Mouse (Mus musculus) myocyte (in vitro differentiated cells): ENCODE measurements around the gene Hist1h4n.
"Not testable (repeated sequence)": the region's sequence is repeated elsewhere in the genome, so short reads cannot be mapped to it uniquely, and the experiment has no call there.

Source experiments
- CEBPB ChIP-seq: IDR thresholded peaks from 2 replicates; pipeline ENCODE4 v1.6.1; 2011; ENCODE audit warnings: mild to moderate bottlenecking, moderate library complexity; ENCODE audit not compliant: poor library complexity, insufficient read depth, severe bottlenecking
- MAX ChIP-seq: IDR thresholded peaks from one replicate; pipeline ENCODE4 v1.6.1; 2011; ENCODE audit warnings: low read depth, mild to moderate bottlenecking, control low read depth
- MYOD1 ChIP-seq, 3 experiments: IDR thresholded peaks; one replicate each; pipeline ENCODE4 v1.6.1; 2011; ENCODE audit warnings: control low read depth in 2 of 3, low read depth in 2 of 3, mild to moderate bottlenecking in 2 of 3, moderate library complexity in 1 of 3; ENCODE audit not compliant: insufficient read length in 2 of 3, control insufficient read depth in 1 of 3
- POLR2A ChIP-seq: IDR thresholded peaks from one replicate; pipeline ENCODE4 v1.6.1; 2011; ENCODE audit warnings: low read depth, mild to moderate bottlenecking, control low read depth, moderate library complexity; ENCODE audit not compliant: insufficient read length
- POLR2AphosphoS2 ChIP-seq: IDR thresholded peaks from one replicate; pipeline ENCODE4 v1.6.1; 2011; ENCODE audit warnings: low read depth, control low read depth; ENCODE audit not compliant: insufficient read length
- REST ChIP-seq: IDR thresholded peaks from one replicate; pipeline ENCODE4 v1.6.1; 2011; ENCODE audit warnings: mild to moderate bottlenecking, control low read depth, moderate library complexity; ENCODE audit not compliant: insufficient read depth, insufficient read length
- TCF12 ChIP-seq: IDR thresholded peaks from one replicate; pipeline ENCODE4 v1.6.1; 2011; ENCODE audit warnings: mild to moderate bottlenecking, control low read depth; ENCODE audit not compliant: poor library complexity, insufficient read depth, severe bottlenecking
- USF1 ChIP-seq: IDR thresholded peaks from one replicate; pipeline ENCODE4 v1.6.1; 2011; ENCODE audit warnings: low read depth, mild to moderate bottlenecking, control low read depth, moderate library complexity

GRCm38 (mm10) chr13:21810073-21810472 is 21.9 kb downstream of the Hist1h4n start, which contains the start of the genes Hist1h2bq and Hist1h2ao:
- TF ChIP-seq POLR2A; USF1; MAX; POLR2AphosphoS2; TCF12; MYOD1 (IDR thresholded peaks at IDR 0.05; ENCODE audit: control insufficient read depth in 1 of 3, insufficient read length in 2 of 3, low read depth in 2 of 3); CEBPB; REST: not testable (repeated sequence)
